ENCODE assay signal across 26 mouse cellular contexts in the genomic region with DNA sequence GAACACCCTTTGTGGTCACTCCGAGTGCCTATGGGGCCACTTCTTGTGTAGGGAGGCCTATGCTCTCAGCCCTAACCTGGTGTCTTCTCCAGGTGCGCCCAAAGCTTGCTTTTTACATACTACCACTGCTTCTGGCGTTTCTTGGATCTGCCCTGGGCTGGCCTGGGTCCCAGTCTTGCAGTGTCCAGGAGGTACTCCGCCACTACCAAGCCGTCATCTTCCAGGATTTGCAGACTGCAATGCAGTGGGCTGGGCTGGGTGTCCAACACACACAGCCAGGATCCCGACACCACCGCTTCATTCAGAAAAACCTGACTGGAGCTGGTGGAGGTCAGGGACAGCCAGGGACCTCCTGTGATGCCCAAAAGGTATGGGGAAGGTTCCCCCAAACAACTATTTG. TPM values are rescaled to one million over a fixed set of nuclear protein-coding genes. Genes with fewer than 3 reads are reported as not detected.
A peak's percentile ranks its signal among the peaks of the same experiment; 100 is the strongest.
DNase-seq lines count a peak whose midpoint lies in the region; ATAC-seq and TF ChIP-seq lines count a peak whose summit lies in the region.
"Had no signal": no experiment of that assay in that cellular context is flagged by ENCODE, and none has a peak within 500 bp of the region (broad histone marks: within the 10 kb centered on the region; RNA-seq: fewer than 3 reads in every experiment).

No protein-coding gene starts in this region.

- no peak for TF ChIP-seq CTCF in heart, adult 2 months (IDR thresholded peaks at IDR 0.05)
- TF ChIP-seq CTCF in kidney, adult 2 months (conservative IDR thresholded peaks at IDR 0.05; ENCODE audit: insufficient read depth, insufficient read length, low read depth, low read length) = no peak

- peak overlapping the region; percentile 77 for H3K27ac ChIP-seq in heart, adult 2 months
- 0 out of 2 replicates have a peak overlapping the region, but pooled peaks have one; percentile 5 for H3K27ac ChIP-seq in kidney, embryonic 16.5 days (ENCODE audit: low read length)
- H3K27ac ChIP-seq in kidney, adult 2 months (ENCODE audit: insufficient read depth, low read depth, low read length) = no peak overlapping the region
- H3K27ac ChIP-seq: embryonic facial prominence, embryonic 10.5 days; forebrain, embryonic 10.5 days; hindbrain, embryonic 14.5 days; intestine, embryonic 15.5 days had no signal

- intact Hi-C loops in heart, adult 2 months (cut with DNase I) = loop anchor here (2.0 to 5.0 kb wide), 2 partner anchors 36 to 48 kb away; no protein-coding TSS in a partner anchor
- intact Hi-C loops in heart, postnatal 14 days (cut with DNase I) = loop anchor here (5.0 kb wide), 1 partner anchor 36 kb away; no protein-coding TSS in a partner anchor

- no peak for ATAC-seq in kidney, embryonic 16.5 days (ENCODE audit: low FRiP score, low TSS enrichment)

- no peaks in the 10 kb centered on the region for H3K9me3 ChIP-seq in kidney, embryonic 16.5 days (ENCODE audit: low read length)
- H3K9me3 ChIP-seq: embryonic facial prominence, embryonic 10.5 days; forebrain, embryonic 10.5 days; heart, embryonic 12.5 days; hindbrain, embryonic 10.5 days; intestine, embryonic 15.5 days had no signal

- no peak overlapping the region for H3K4me2 ChIP-seq in kidney, embryonic 16.5 days (replicated peaks; ENCODE audit: low read depth, low read length)
- H3K4me2 ChIP-seq: hindbrain, embryonic 14.5 days; intestine, embryonic 15.5 days had no signal

- peaks cover 15% of the 10 kb centered on the region for H3K4me1 ChIP-seq in heart, adult 2 months (ENCODE audit: control insufficient read depth, insufficient read depth, low read length)
- H3K4me1 ChIP-seq in kidney, embryonic 16.5 days (ENCODE audit: insufficient read depth, low read length) = peaks cover 12% of the 10 kb centered on the region; the same call in 1 of the 2 replicates
- peaks cover 4% of the 10 kb centered on the region; the same call in 1 of the 2 replicates for H3K4me1 ChIP-seq in kidney, adult 2 months (ENCODE audit: control insufficient read depth, insufficient read depth, low read length)

- H3K27me3 ChIP-seq in heart, adult 2 months (ENCODE audit: control insufficient read depth, insufficient read depth, low read length) = no peaks in the 10 kb centered on the region
- no peaks in the 10 kb centered on the region for H3K27me3 ChIP-seq in kidney, embryonic 16.5 days (ENCODE audit: insufficient read depth, low read length)
- H3K27me3 ChIP-seq in kidney, adult 2 months (replicated peaks; ENCODE audit: control insufficient read depth, insufficient read depth, low read length) = no peaks in the 10 kb centered on the region
- H3K27me3 ChIP-seq: heart, embryonic 12.5 days; intestine, embryonic 15.5 days had no signal

- no peak for TF ChIP-seq POLR2A in heart, adult 2 months (IDR thresholded peaks at IDR 0.05; ENCODE audit: insufficient read depth, low read depth, low read length)
- TF ChIP-seq POLR2A in kidney, adult 2 months (IDR thresholded peaks at IDR 0.05; ENCODE audit: low read depth, low read length) = no peak

- no peak overlapping the region for H3K4me3 ChIP-seq in heart, adult 2 months
- H3K4me3 ChIP-seq in kidney, embryonic 16.5 days (ENCODE audit: low read length) = no peak overlapping the region
- no peak overlapping the region for H3K4me3 ChIP-seq in kidney, adult 2 months (ENCODE audit: insufficient read depth, low read depth, low read length)
- H3K4me3 ChIP-seq: embryonic facial prominence, embryonic 10.5 days; erythroblast, embryonic 14.5 days; forebrain, embryonic 10.5 days; heart, embryonic 12.5 days; hindbrain, embryonic 10.5 days; intestine, embryonic 15.5 days had no signal

- no peaks in the 10 kb centered on the region for H3K79me2 ChIP-seq in heart, adult 2 months (replicated peaks; ENCODE audit: control insufficient read depth, insufficient read depth, low read length)

- peaks cover 7% of the 10 kb centered on the region for H3K36me3 ChIP-seq in heart, adult 2 months (ENCODE audit: control insufficient read depth, insufficient read depth, low read length)
- peaks cover 21% of the 10 kb centered on the region for H3K36me3 ChIP-seq in kidney, embryonic 16.5 days (ENCODE audit: insufficient read depth, low read length)
- peaks cover 2% of the 10 kb centered on the region; the same call in 1 of the 2 replicates for H3K36me3 ChIP-seq in kidney, adult 2 months (ENCODE audit: control insufficient read depth, insufficient read depth, low read length)

- peak; percentile 42 to 52 for DNase-seq in cerebellum, postnatal 10 days
- DNase-seq in cerebellum, postnatal 36 days = no peak
- no peak for DNase-seq in heart, adult 2 months
- no peak for DNase-seq in heart, postnatal 14 days
- DNase-seq in kidney, adult 2 months = no peak
- peak; percentile 46 for DNase-seq in testis, postnatal 10 days (ENCODE audit: low spot score)
- DNase-seq: cerebellum, adult 11-12 months; cerebellum, adult 9-10 months had no signal

- no peak for TF ChIP-seq EP300 in heart, adult 2 months (IDR thresholded peaks at IDR 0.05; ENCODE audit: insufficient read depth, low read depth, low read length)

- H3K9ac ChIP-seq in heart, adult 2 months (ENCODE audit: low read depth, low read length) = no peak overlapping the region
- no peak overlapping the region for H3K9ac ChIP-seq in kidney, embryonic 16.5 days (replicated peaks; ENCODE audit: low read length)
- H3K9ac ChIP-seq: heart, embryonic 12.5 days; hindbrain, embryonic 14.5 days; intestine, embryonic 15.5 days had no signal

- 74% methylated on average over 7 of the region's 7 CpGs for WGBS in heart, adult 2 months
- 85% methylated on average over 7 of the region's 7 CpGs for WGBS in kidney, embryonic 16.5 days
- WGBS in kidney, adult 2 months = 83% methylated on average over 7 of the region's 7 CpGs

RNA-seq across cellular contexts. Expression of gene Gm29797, which starts 1.7 kb away (rescaled TPM):
- total RNA-seq in heart, adult 2 months (2021) = not detected
- 0.21 TPM in 1 of 2 replicates, not detected in the other for polyA plus RNA-seq in heart, adult 2 months (2012; rRNA removed)
- not detected for total RNA-seq in heart, postnatal 14 days (2021)
- 0.21 and 0.49 TPM in 2 replicates for polyA plus RNA-seq in kidney, embryonic 16.5 days (2015; fragmentation: Nextera tagmentation; extraction: Ambion mirVana)
- 0.11 TPM in 1 of 2 replicates, not detected in the other for polyA plus RNA-seq in kidney, adult 2 months (2012; rRNA removed)
- total RNA-seq: adrenal gland, postnatal 10 days; gastrocnemius, adult 8-10 months; granulocyte monocyte progenitor cell, adult 5-6 weeks; MEL had no signal
- polyA plus RNA-seq: CD4-positive, CD25-positive, alpha-beta regulatory T cell, adult 4 months; embryonic facial prominence, embryonic 10.5 days; erythroblast, embryonic 14.5 days; forebrain, embryonic 14.5 days; heart, embryonic 12.5 days; heart, postnatal 0 days; hindbrain, embryonic 10.5 days had no signal

RNA-seq across cellular contexts. Expression of gene Sox18, which starts 12.9 kb away (rescaled TPM):
- total RNA-seq in heart, adult 2 months (2021) = 10 to 100 TPM; 37.8 to 46.2 TPM
- polyA plus RNA-seq in heart, adult 2 months (2012; rRNA removed) = 74.4 and 105 TPM in 2 replicates
- 10 to 100 TPM; 73.4 to 77.1 TPM for total RNA-seq in heart, postnatal 14 days (2021)
- 61.6 and 65.2 TPM in 2 replicates for polyA plus RNA-seq in kidney, embryonic 16.5 days (2015; fragmentation: Nextera tagmentation; extraction: Ambion mirVana)
- polyA plus RNA-seq in kidney, adult 2 months (2012; rRNA removed) = 53.9 and 59.0 TPM in 2 replicates
- total RNA-seq: granulocyte monocyte progenitor cell, adult 5-6 weeks; MEL had no signal
- polyA plus RNA-seq: CD4-positive, CD25-positive, alpha-beta regulatory T cell, adult 4 months had no signal

RNA-seq across cellular contexts. Expression of gene Tcea2, which starts 21.6 kb away (rescaled TPM):
- 1 to 10 TPM; 4.3 to 6.0 TPM for total RNA-seq in heart, adult 2 months (2021)
- 10.4 and 13.4 TPM in 2 replicates for polyA plus RNA-seq in heart, adult 2 months (2012; rRNA removed)
- total RNA-seq in heart, postnatal 14 days (2021) = 1 to 10 TPM; 6.4 to 8.7 TPM
- 29.3 and 29.9 TPM in 2 replicates for polyA plus RNA-seq in kidney, embryonic 16.5 days (2015; fragmentation: Nextera tagmentation; extraction: Ambion mirVana)
- 19.2 and 19.5 TPM in 2 replicates for polyA plus RNA-seq in kidney, adult 2 months (2012; rRNA removed)
- polyA plus RNA-seq: erythroblast, embryonic 14.5 days had no signal

RNA-seq across cellular contexts. Expression of gene Rgs19, which starts 35.2 kb away (rescaled TPM):
- 1 to 10 TPM; 6.7 to 8.0 TPM for total RNA-seq in heart, adult 2 months (2021)
- 22.8 and 24.5 TPM in 2 replicates for polyA plus RNA-seq in heart, adult 2 months (2012; rRNA removed)
- 1 to 10 TPM; 7.2 to 8.1 TPM for total RNA-seq in heart, postnatal 14 days (2021)
- polyA plus RNA-seq in kidney, embryonic 16.5 days (2015; fragmentation: Nextera tagmentation; extraction: Ambion mirVana) = 67.7 and 72.1 TPM in 2 replicates
- polyA plus RNA-seq in kidney, adult 2 months (2012; rRNA removed) = 21.5 and 24.0 TPM in 2 replicates

RNA-seq across cellular contexts. Expression of gene Lkaaear1, which starts 39.7 kb away (rescaled TPM):
- total RNA-seq in heart, adult 2 months (2021) = not detected
- 0.27 TPM in 1 of 2 replicates, not detected in the other for polyA plus RNA-seq in heart, adult 2 months (2012; rRNA removed)
- total RNA-seq in heart, postnatal 14 days (2021) = not detected
- not detected in 2 replicates for polyA plus RNA-seq in kidney, embryonic 16.5 days (2015; fragmentation: Nextera tagmentation; extraction: Ambion mirVana)
- polyA plus RNA-seq in kidney, adult 2 months (2012; rRNA removed) = not detected in 2 replicates
- total RNA-seq: adrenal gland, postnatal 10 days; adrenal gland, postnatal 4 days; gastrocnemius, adult 8-10 months; granulocyte monocyte progenitor cell, adult 5-6 weeks; MEL had no signal
- polyA plus RNA-seq: brain, embryonic 14.5 days; CD4-positive, CD25-positive, alpha-beta regulatory T cell, adult 4 months; embryonic facial prominence, embryonic 10.5 days; embryonic facial prominence, embryonic 14.5 days; erythroblast, embryonic 14.5 days; forebrain, embryonic 10.5 days; forebrain, embryonic 14.5 days; heart, embryonic 12.5 days; heart, postnatal 0 days; hindbrain, embryonic 10.5 days; hindbrain, embryonic 14.5 days; intestine, embryonic 15.5 days had no signal

Comparison
In these comparisons a context has a peak if more than half of its experiments do, and no peak if none do; other contexts are left out.
1. DNase-seq: peak in cerebellum, postnatal 10 days (2 of 2) and testis, postnatal 10 days (single experiment); none in cerebellum, postnatal 36 days (0 of 2), heart, adult 2 months (0 of 2), heart, postnatal 14 days (0 of 2) and kidney, adult 2 months (single experiment).